Mouse (Mus musculus) cerebellum, adult 8-10 months (tissue): ENCODE measurements around the gene Glipr2.

Experiments used
- DNase-seq: peaks from one replicate; pipeline ENCODE4 v3.0.0; 2022

The Glipr2 gene

DNA sequence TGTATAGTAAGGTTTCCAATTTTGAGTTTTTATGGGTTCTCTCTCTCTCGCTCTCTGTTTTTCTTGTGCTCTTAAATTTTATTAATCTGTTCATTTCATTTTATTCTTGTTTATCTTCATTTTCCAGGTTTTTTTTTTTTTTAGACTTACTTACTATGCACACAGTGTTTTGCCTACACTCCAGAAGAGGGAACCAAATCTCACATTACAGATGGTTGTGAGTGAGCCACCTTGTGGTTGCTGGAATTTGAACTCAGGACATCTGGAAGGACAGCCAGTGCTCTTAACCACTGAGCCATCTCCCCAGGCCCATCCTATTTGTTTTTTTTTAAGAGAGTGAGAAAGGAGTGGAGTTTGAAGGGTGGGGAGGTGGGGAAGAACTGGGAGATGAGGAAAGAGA lies 53.0 kb downstream of the Glipr2 start:
- DNase-seq: no peak

DNA sequence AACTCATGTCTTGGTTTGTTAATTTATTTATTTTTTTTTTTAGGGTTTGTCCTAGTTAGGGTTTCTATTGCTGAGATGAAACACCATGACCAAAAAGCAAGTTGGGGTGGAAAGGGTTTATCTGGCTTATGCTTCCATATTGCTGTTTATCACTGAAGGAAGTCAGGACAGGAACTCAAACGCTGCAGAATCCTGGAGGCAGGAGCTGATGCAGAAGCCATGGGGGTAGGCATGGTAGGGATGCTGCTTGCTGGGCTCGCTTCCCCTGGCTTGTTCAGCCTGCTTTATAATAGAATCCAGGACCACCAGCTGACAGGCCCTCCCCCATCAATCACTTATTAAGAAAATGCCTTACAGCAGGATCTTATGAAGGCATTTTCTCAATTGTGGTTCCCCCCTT lies 53.7 kb downstream of the Glipr2 start:
- no peak for DNase-seq

DNA sequence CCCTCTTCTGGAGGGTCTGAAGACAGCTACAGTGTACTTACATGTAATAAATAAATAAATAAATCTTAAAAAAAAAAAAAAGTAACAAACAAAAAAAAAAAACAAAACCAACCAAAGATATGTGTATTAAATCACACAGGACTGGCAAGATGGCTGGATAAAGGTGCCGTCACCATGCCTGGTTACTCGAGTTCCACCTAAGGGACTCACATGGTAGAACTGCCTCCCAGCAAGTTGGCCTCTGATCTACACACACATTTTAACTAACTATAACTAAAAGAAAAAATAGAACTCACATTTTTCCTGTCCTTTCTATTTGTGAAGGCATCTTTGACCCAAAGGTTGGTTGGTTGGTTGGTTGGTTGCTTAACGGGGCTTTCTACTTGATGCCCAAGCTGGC lies 54.6 kb downstream of the Glipr2 start:
- DNase-seq: no peak

DNA sequence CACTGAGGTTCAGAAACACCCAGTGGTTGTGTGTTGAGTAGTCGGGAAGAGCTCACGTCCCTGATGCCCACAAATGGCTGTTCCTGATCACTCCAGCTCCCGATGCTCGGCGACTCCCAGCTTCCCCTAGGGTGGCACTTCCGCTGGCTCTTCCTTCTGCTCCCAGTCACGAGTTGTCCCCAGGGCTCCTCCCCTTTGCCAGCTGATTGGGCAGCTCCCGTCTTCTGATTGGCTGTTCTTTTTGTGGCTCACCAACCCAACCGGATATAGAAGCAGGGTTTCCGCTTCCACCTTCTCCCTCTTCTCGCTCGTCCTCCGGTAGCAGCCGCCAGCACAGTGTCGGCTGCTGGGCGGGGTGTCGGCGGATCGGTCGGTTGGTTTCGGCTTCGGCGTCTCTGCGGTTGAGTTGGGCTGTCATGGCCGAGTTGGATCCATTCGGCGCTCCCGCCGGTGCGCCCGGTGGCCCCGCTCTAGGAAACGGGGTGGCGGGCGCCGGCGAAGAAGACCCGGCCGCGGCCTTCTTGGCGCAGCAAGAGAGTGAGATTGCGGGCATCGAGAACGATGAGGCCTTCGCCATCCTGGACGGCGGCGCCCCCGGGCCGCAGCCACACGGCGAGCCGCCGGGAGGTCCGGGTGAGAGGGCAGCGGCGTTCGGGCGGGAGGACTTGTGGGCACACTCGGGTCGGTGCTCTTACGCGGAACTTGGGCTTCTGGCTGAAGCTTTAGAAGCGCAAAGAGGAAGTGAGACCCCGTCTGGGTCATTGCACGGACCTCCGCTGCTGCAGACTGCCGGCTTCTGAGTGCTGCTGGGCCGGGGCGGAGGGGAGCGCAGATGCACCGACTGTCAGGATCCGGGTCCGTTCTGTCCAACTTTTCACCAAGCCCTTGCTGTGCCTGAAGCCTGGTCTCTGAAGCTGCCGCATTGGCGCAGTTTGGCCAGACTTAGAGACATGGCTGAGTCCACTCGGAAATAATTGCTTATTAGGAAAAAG lies 55.5 kb downstream of the Glipr2 start:
- DNase-seq: peak; percentile 87

DNA sequence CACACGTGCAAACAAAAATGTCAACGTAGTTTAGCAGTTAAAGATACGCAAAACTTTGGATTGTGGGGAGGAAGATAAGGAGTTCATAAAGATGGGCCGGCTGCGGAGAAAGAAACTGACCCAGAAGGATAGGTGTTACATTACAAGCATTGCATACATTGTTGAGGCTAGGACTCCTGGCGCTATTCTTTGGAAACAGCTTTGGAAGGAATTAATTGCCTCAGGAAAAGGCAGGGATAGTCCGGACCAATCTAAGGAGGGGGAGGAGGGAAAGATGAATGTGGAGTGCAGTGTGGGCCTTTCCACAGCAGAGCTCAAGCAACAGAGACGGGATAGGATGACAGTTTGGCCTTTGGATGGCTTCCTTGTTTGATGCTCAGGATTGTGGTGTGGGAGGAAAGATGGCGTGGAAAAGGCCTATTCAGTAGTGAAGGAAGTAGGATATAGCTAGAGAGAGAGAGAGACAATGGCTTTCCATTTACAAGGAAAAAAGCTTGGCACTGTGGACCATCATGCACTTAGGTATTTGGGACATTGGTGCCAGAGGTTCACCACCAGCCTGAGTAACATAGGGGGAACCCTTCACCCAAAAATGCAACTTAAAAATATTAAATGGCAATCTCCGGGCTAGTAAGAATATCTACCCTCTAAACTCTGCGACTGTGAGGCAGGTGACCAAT lies 56.3 kb downstream of the Glipr2 start:
- no peak for DNase-seq

DNA sequence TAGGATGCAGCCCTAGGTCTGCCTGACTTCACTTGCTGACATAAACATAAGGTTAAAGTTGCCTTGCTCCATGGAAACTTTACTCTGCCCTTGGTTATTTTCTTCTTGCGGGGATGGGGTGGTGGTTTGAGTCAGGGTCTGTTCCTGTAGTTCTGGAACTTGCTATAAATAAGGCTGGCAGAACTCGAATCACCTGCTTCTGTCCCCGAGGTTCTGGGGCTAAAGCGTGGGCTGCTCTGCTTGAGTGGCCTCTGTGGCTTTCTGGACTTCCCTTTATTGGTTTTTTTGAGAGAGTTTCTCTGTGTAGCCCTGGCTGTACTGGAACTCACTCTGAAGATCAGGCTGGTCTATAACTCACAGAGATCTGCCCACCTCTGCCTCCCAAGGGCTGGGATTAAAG lies 58.9 kb downstream of the Glipr2 start:
- no peak for DNase-seq

DNA sequence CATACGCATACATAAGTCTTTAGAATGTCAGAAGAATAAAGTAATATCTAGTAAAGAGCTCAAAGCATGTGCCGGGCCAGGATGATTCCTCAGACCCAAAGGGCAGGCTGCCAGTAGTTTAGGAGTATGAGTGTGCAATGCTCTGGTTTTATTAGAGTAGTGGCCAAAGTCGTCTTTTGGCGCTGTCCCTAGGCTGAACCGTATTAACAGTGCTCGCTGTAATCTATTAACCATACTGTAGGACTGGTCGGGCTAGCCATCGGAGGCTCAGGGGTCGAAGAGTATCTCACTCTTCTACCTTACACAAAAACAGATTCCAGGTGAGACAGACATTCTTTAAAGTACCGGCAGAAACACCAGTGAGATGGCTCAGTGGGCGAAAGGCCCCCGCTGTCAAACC lies 59.6 kb downstream of the Glipr2 start:
- DNase-seq: no peak

DNA sequence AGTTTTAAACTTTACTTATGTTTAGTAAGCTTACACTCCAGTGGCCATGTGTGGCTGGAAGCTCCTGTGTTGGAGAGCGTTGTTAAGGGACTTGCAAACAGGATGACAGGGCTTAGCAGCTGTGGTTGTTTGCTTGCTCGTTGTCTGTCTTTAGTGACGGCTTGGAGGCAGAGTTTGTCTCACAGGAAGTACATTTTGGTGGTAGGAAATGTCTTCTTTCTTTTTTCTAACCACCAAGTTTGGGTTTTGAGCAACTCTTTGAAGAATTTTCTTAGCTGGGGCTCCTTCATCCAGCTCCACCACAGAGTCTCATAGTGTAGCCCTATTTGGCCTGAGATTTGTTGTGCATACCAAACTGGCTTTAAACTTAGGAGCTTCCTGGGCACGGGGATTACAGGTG lies 65.1 kb downstream of the Glipr2 start:
- DNase-seq: no peak

DNA sequence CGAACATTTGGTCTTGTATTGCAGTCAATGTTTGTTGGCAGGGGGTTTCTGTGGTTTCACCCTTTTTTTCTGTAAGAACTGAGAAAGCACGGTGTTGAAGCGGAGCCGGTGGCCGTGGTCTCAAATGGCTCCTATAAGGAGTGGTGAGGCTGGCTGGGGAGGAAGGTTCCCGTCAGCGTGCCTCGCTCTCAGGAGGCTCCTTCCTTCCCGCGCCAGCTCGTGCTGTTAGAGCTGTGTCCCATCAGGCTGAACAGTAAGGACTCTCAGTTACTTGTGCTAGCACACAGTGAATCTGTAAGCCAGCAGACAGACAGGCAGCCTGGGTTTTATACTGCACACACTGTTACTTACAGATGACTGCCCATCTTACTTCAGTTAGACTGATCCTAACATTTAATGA lies 65.6 kb downstream of the Glipr2 start:
- DNase-seq: no peak

DNA sequence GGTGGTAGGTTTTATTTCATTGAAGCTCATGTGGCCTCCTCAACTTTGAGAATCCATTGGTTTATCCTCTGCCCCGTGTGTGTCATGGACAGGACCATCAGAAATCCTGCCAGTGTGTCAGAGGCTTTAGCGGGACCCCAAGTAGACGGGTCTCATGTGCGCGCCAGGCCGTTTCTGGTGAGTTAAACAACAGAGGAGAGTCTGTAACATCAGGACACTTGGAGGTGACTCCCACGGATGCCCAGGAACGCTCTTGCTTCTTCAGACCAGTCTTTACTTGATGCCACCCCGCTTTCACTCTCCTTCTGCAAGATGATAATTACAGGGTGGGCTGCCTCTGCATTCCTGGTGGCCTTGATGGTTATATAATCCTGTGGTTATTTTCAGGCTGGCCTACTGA lies 66.5 kb downstream of the Glipr2 start:
- DNase-seq: no peak

DNA sequence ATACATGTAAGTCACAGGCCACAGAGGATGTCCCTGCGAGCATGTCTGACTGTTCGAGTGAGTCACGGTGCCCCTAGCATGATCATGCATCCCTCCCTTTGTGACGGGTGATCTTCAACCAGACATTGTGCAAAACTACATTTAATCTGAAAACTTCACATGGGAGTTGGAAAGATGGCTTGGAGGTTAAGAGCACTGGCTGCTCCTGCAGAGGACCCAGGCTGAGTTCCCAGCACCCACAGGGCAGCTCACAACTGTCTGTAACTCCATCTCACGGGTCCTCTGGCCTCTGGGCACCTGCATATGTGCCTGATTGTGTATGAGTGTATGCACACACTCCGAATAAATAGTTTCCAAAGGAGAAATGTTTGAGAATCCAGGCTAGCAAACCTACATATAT lies 67.0 kb downstream of the Glipr2 start:
- no peak for DNase-seq

DNA sequence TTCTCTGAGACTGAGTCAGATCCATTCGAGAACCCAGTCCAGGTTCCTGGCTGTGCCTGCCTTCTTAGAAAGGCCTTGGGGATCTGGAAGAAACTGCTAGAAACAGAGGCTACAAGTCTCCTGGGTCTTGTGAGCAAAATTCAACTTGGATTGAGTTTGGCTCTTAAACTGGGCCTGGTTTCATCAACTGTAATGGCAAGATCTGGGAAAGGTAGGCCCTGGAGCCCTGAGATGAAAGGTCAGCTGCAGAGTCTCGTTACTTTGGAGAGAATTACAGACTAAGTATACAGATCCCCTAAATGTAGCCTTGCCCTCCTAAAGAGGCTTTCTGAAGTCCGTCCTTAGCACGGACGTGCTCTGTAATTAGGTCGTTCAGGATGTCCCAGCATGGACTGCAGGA lies 68.4 kb downstream of the Glipr2 start:
- DNase-seq: no peak
